Mouse (Mus musculus) monocyte, adult 5-6 weeks (primary cell): Measurements from ENCODE around the gene Gpr137b. TPM values are rescaled to one million over a fixed set of nuclear protein-coding genes. Genes with fewer than 3 reads are reported as not detected.
"Not testable (repeated sequence)": the region's sequence is repeated elsewhere in the genome, so short reads cannot be mapped to it uniquely, and the experiment has no call there.

Experiments
- ATAC-seq: fragments of 153-309, 156-312 bp; replicated peaks from 2 replicates; pipeline ENCODE4 v1.8.0; 2017; ENCODE audit warnings: mild to moderate bottlenecking; ENCODE audit not compliant: low TSS enrichment, insufficient number of reproducible peaks, severe bottlenecking, poor library complexity, low FRiP score
- total RNA-seq: library from RNA; stranded (forward); fragments of 200-1000, 200-491, 200-594 nt; gene quantifications from 3 replicates; pipeline ENCODE4 v1.2.3, GENCODE M21; 2017

Gpr137b gene
- total RNA-seq = 54.3 to 120 TPM (median 68.3 TPM) in 3 replicates

GRCm38 (mm10) chr13:13393228-13394095, at the start of gene Gpr137b:
TSS of gene Gpr137b (minus strand) at chr13:13394014.
- ATAC-seq = peak; percentile 62

GRCm38 (mm10) chr13:13438112-13438953, 44.5 kb upstream of the Gpr137b start:
- not testable (repeated sequence) for ATAC-seq

- ATAC-seq = not testable (repeated sequence)
Observed at GRCm38 (mm10) chr13:13437460-13438015, 43.7 kb upstream of the Gpr137b start, which contains the start of gene Nid1. TSS of gene Nid1 (plus strand) at chr13:13437551.

GRCm38 (mm10) chr13:13436161-13436560, 42.3 kb upstream of the Gpr137b start:
- ATAC-seq = not testable (repeated sequence)

GRCm38 (mm10) chr13:13423301-13423700, 29.5 kb upstream of the Gpr137b start:
- ATAC-seq = not testable (repeated sequence)

GRCm38 (mm10) chr13:13418859-13419258, 25.0 kb upstream of the Gpr137b start:
- not testable (repeated sequence) for ATAC-seq

- not testable (repeated sequence) for ATAC-seq
Observed at GRCm38 (mm10) chr13:13416007-13416337, 22.2 kb upstream of the Gpr137b start.

- not testable (repeated sequence) for ATAC-seq
Observed at GRCm38 (mm10) chr13:13415120-13416006, 21.5 kb upstream of the Gpr137b start.

- no peak for ATAC-seq
Observed at GRCm38 (mm10) chr13:13414206-13414605, 20.4 kb upstream of the Gpr137b start.

GRCm38 (mm10) chr13:13405511-13405910, 11.7 kb upstream of the Gpr137b start:
- ATAC-seq = not testable (repeated sequence)

GRCm38 (mm10) chr13:13404517-13405155, 10.8 kb upstream of the Gpr137b start:
- ATAC-seq = not testable (repeated sequence)

GRCm38 (mm10) chr13:13403839-13404238, 10.0 kb upstream of the Gpr137b start:
- ATAC-seq = peak; percentile 82

- not testable (repeated sequence) for ATAC-seq
Observed at GRCm38 (mm10) chr13:13403366-13403765, 9.6 kb upstream of the Gpr137b start.

- ATAC-seq = not testable (repeated sequence)
Observed at GRCm38 (mm10) chr13:13402818-13403217, 9.0 kb upstream of the Gpr137b start.

GRCm38 (mm10) chr13:13400851-13401250, 7.0 kb upstream of the Gpr137b start:
- ATAC-seq = not testable (repeated sequence)

GRCm38 (mm10) chr13:13394096-13394395, 232 bp upstream of the Gpr137b start:
- peak; percentile 20; the same call in 1 of the 2 replicates for ATAC-seq

GRCm38 (mm10) chr13:13378168-13378859, 15.5 kb downstream of the Gpr137b start:
- ATAC-seq = peak; percentile 94
